Mouse (Mus musculus) neutrophil, adult 59 days (primary cell): ENCODE measurements around the gene Asgr2. TPM values are rescaled to one million over a fixed set of nuclear protein-coding genes. Genes with fewer than 3 reads are reported as not detected.

ENCODE experiments used
- total RNA-seq, 2 experiments: library from RNA; stranded (reverse); gene quantifications; 1 replicate in 1 of 2; 2 replicates in 1 of 2; pipeline ENCODE4 v1.2.4; 2023

The Asgr2 gene
- total RNA-seq, result under 1 TPM in 1 of 2 experiments, not detected in 1; 0.42 TPM

GRCm38 (mm10) chr11:70091986-70092783 lies at the start of gene Asgr2:
Gene Asgr2 (plus strand): TSS chr11:70092644.

GRCm38 (mm10) chr11:70053898-70054570 lies 38.4 kb upstream of the Asgr2 start, which contains the start of gene Asgr1:
Gene Asgr1 (plus strand): TSS chr11:70054085.

DNA sequence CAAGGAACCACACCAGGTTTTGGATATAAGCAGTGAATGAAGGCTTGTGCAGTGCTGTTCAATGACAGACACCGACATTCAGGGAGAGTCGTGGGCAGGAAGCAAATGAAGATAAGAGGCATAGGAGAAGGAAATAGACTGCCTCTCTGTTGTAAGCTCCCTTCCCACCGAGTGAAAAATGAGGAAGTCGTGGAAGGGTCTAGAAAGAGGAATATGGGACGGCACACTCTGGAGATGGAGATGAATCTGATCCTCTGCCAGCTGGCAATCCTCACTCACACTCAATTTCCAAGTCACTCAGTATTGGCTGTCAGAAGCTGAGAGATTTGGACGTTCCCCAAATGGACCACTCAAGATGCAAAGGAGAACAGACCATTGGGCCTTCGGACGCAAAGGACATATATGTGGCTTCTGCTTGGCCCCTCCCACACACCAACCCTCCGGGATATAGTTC lies 37.5 kb downstream of the Asgr2 start, which contains the start of gene Mgl2:
Mgl2 (plus strand) TSS at position 404 of the 454 bp plus-strand sequence.

Other genes with a start within 250 kb of the Asgr2 start
- gene Plscr3, start 246.3 kb upstream of the Asgr2 start, total RNA-seq, result 10 to 100 TPM; 34.4 to 38.0 TPM
- not detected for gene Tnk1, start 233.9 kb upstream of the Asgr2 start, total RNA-seq
- gene Tmem95, start 214.6 kb upstream of the Asgr2 start, total RNA-seq, result not detected
- gene Kctd11, start 211.2 kb upstream of the Asgr2 start, total RNA-seq, result 1 to 10 TPM; 8.4 to 8.8 TPM
- gene Acap1, start 197.1 kb upstream of the Asgr2 start, total RNA-seq, result 100 to 1,000 TPM; 261 to 285 TPM
- 1 to 10 TPM in 1 of 2 experiments, under 1 TPM in 1; 0.95 to 1.9 TPM for gene 2810408A11Rik, start 191.7 kb upstream of the Asgr2 start, total RNA-seq
- 10 to 100 TPM; 17.9 to 18.5 TPM for gene Neurl4, start 191.6 kb upstream of the Asgr2 start, total RNA-seq
- 10 to 100 TPM; 75.4 to 79.7 TPM for gene Gps2, start 178.8 kb upstream of the Asgr2 start, total RNA-seq
- gene Eif5a, start 170.7 kb upstream of the Asgr2 start, total RNA-seq, result 100 to 1,000 TPM; 498 to 503 TPM
- not detected for gene Ybx2, start 156.8 kb upstream of the Asgr2 start, total RNA-seq
- gene Slc2a4, start 144.5 kb upstream of the Asgr2 start, total RNA-seq, result under 1 TPM; 0.55 to 0.60 TPM
- not detected for gene Cldn7, start 127.9 kb upstream of the Asgr2 start, total RNA-seq
- gene Ctdnep1, start 111.5 kb upstream of the Asgr2 start, total RNA-seq, result 10 to 100 TPM; 65.2 to 68.4 TPM
- 10 to 100 TPM; 25.3 to 27.8 TPM for gene Elp5, start 110.1 kb upstream of the Asgr2 start, total RNA-seq
- 100 to 1,000 TPM; 537 TPM for gene Gabarap, start 101.5 kb upstream of the Asgr2 start, total RNA-seq
- 10 to 100 TPM; 43.3 to 47.1 TPM for gene Phf23, start 96.9 kb upstream of the Asgr2 start, total RNA-seq
- gene Dvl2, start 92.0 kb upstream of the Asgr2 start, total RNA-seq, result 10 to 100 TPM; 17.5 to 21.4 TPM
- 10 to 100 TPM; 34.6 to 40.2 TPM for gene Acadvl, start 77.2 kb upstream of the Asgr2 start, total RNA-seq
- 1 to 10 TPM; 5.7 to 6.7 TPM for gene Dlg4, start 75.7 kb upstream of the Asgr2 start, total RNA-seq
- gene Asgr1, start 38.6 kb upstream of the Asgr2 start, total RNA-seq, result not detected
- 10 to 100 TPM; 11.4 to 12.2 TPM for gene Mgl2, start 37.7 kb downstream of the Asgr2 start, total RNA-seq
- 10 to 100 TPM; 13.5 to 18.3 TPM for gene Clec10a, start 63.6 kb downstream of the Asgr2 start, total RNA-seq
- gene Slc16a11, start 120.1 kb downstream of the Asgr2 start, total RNA-seq, result not detected
- 1 to 10 TPM; 1.3 to 1.7 TPM for gene Slc16a13, start 128.4 kb downstream of the Asgr2 start, total RNA-seq
- gene Bcl6b, start 137.2 kb downstream of the Asgr2 start, total RNA-seq, result under 1 TPM in 1 of 2 experiments, not detected in 1; 0.13 TPM
- 10 to 100 TPM; 39.0 to 42.3 TPM for gene 0610010K14Rik, start 145.3 kb downstream of the Asgr2 start, total RNA-seq
- 1 to 10 TPM; 3.8 to 6.1 TPM for gene Gm21988, start 147.2 kb downstream of the Asgr2 start, total RNA-seq
- gene Rnasek, start 147.2 kb downstream of the Asgr2 start, total RNA-seq, result 100 to 1,000 TPM; 105 to 118 TPM
- gene Alox12, start 162.7 kb downstream of the Asgr2 start, total RNA-seq, result under 1 TPM; 0.33 to 0.60 TPM
- under 1 TPM; 0.35 to 0.62 TPM for gene Alox12e, start 230.0 kb downstream of the Asgr2 start, total RNA-seq